Mouse (Mus musculus): Measurements from ENCODE around the gene Gbp8. TPM values are rescaled to one million over a fixed set of nuclear protein-coding genes. Genes with fewer than 3 reads are reported as not detected.
"Not testable (repeated sequence)": the region's sequence is repeated elsewhere in the genome, so short reads cannot be mapped to it uniquely, and the experiment has no call there.

Gene Gbp8
- polyA plus RNA-seq, 1 experiment from 2014 or later = 0.19 TPM

- ATAC-seq (ENCODE audit: low FRiP score); H3K27me3 ChIP-seq (ENCODE audit: control insufficient read depth, insufficient read depth, low read length); H3K4me3 ChIP-seq (ENCODE audit: low read depth, low read length); H3K4me2 ChIP-seq; H3K9me3 ChIP-seq (ENCODE audit: control insufficient read depth, low read length); DNase-seq (ENCODE audit: low spot score, missing footprints); H3K9ac ChIP-seq (ENCODE audit: low read length); H3K4me1 ChIP-seq (ENCODE audit: control insufficient read depth, insufficient read depth, low read length); H3K27ac ChIP-seq (ENCODE audit: low read depth, low read length); H3K36me3 ChIP-seq (ENCODE audit: control insufficient read depth, insufficient read depth, low read length): not testable (repeated sequence)
- 79% methylated on average over 3 of the region's 3 CpGs for WGBS
Measured at GRCm38 (mm10) chr5:105136706-105137304, 2.5 kb downstream of the Gbp8 start.

GRCm38 (mm10) chr5:105121731-105122130 is 17.6 kb downstream of the Gbp8 start:
- 80% methylated on average over 6 of the region's 6 CpGs for WGBS
- H3K4me3 ChIP-seq (ENCODE audit: low read depth, low read length); DNase-seq (ENCODE audit: low spot score, missing footprints); H3K27ac ChIP-seq (ENCODE audit: low read depth, low read length); ATAC-seq (ENCODE audit: low FRiP score); H3K4me2 ChIP-seq; H3K9me3 ChIP-seq (ENCODE audit: control insufficient read depth, low read length); H3K9ac ChIP-seq (ENCODE audit: low read length); H3K36me3 ChIP-seq (ENCODE audit: control insufficient read depth, insufficient read depth, low read length); H3K27me3 ChIP-seq (ENCODE audit: control insufficient read depth, insufficient read depth, low read length); H3K4me1 ChIP-seq (ENCODE audit: control insufficient read depth, insufficient read depth, low read length): not testable (repeated sequence)

DNA sequence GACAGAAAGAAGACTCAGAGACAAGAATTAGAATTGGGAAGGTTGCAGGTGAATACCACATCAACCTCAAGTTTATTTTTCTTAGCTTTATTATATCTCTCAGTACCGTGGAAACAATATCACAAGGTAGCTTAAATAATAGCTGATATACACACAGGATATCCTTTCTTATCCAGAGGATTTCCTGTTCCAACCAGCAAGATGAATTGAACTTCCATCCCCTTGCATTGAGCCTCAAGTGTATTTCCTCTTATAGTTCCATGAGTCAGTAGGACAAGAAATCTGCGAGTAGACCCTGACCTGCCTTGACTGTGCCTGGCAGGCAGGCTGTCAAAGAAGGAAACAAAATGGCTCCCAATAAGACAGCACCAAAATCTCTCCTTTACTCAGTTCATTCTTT is 23.6 kb downstream of the Gbp8 start:
- H3K27me3 ChIP-seq (ENCODE audit: control insufficient read depth, insufficient read depth, low read length) = no peaks in the 10 kb centered on the region
- H3K36me3 ChIP-seq (ENCODE audit: control insufficient read depth, insufficient read depth, low read length) = no peaks in the 10 kb centered on the region
- H3K9ac ChIP-seq (ENCODE audit: low read length) = no peak overlapping the region
- DNase-seq (ENCODE audit: low spot score, missing footprints) = peak; percentile 21
- no peaks in the 10 kb centered on the region for H3K9me3 ChIP-seq (ENCODE audit: control insufficient read depth, low read length)
- 86% methylated on average over 2 of the region's 2 CpGs for WGBS
- H3K4me3 ChIP-seq (ENCODE audit: low read depth, low read length) = no peak overlapping the region
- no peak overlapping the region for H3K27ac ChIP-seq (ENCODE audit: low read depth, low read length)
- no peak for ATAC-seq (ENCODE audit: low FRiP score)
- no peaks in the 10 kb centered on the region for H3K4me1 ChIP-seq (ENCODE audit: control insufficient read depth, insufficient read depth, low read length)
- H3K4me2 ChIP-seq = no peak overlapping the region

DNA sequence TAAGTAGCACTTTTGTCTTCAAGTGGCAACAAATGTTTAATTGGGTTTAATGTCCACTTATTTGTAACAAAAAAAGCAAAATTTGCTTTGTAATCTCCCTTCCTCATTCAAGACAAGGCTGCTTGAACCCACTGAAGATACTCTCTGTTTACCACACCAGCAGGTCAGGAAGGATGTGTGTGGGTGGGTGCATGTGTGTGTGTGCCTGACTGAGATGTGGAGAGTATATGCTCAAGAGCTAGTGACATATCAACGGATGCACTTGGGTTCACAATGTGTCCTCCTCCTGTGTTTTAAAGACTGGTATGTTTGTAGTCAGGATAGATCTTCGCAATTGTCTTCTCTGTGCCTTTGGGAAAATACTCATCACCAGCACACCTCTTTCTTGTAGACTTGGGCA is 24.6 kb downstream of the Gbp8 start:
- Histone ChIP-seq H3K27ac (ENCODE audit: low read depth, low read length) (no peak overlapping the region), H3K4me1 (ENCODE audit: control insufficient read depth, insufficient read depth, low read length) (no peaks in the 10 kb centered on the region), H3K4me3 (ENCODE audit: low read depth, low read length) (no peak overlapping the region), H3K9me3 (ENCODE audit: control insufficient read depth, low read length) (no peaks in the 10 kb centered on the region), H3K27me3 (ENCODE audit: control insufficient read depth, insufficient read depth, low read length) (no peaks in the 10 kb centered on the region), H3K4me2 (no peak overlapping the region), H3K36me3 (ENCODE audit: control insufficient read depth, insufficient read depth, low read length) (no peaks in the 10 kb centered on the region), H3K9ac (ENCODE audit: low read length) (no peak overlapping the region)
- DNase-seq (ENCODE audit: low spot score, missing footprints) (no peak), ATAC-seq (ENCODE audit: low FRiP score) (no peak)
- 88% methylated on average over 2 of the region's 2 CpGs for WGBS

GRCm38 (mm10) chr5:105113656-105114055 is 25.7 kb downstream of the Gbp8 start:
- no peak for ATAC-seq (ENCODE audit: low FRiP score)

GRCm38 (mm10) chr5:105110271-105110852 is 29.0 kb downstream of the Gbp8 start:
- not testable (repeated sequence) for H3K4me1 ChIP-seq (ENCODE audit: control insufficient read depth, insufficient read depth, low read length); H3K4me3 ChIP-seq (ENCODE audit: low read depth, low read length); H3K9ac ChIP-seq (ENCODE audit: low read length); H3K4me2 ChIP-seq; DNase-seq (ENCODE audit: low spot score, missing footprints); H3K36me3 ChIP-seq (ENCODE audit: control insufficient read depth, insufficient read depth, low read length); H3K9me3 ChIP-seq (ENCODE audit: control insufficient read depth, low read length); H3K27ac ChIP-seq (ENCODE audit: low read depth, low read length); H3K27me3 ChIP-seq (ENCODE audit: control insufficient read depth, insufficient read depth, low read length)
- ATAC-seq (ENCODE audit: low FRiP score) = 0 out of 2 replicates have a peak, but pooled peaks have one; percentile 48
- WGBS = 17% methylated on average over 4 of the region's 4 CpGs

More at GRCm38 (mm10) chr5:105113656-105114055, 25.7 kb downstream of the Gbp8 start:
- no peak overlapping the region for H3K9ac ChIP-seq (ENCODE audit: low read length)
- H3K9me3 ChIP-seq (ENCODE audit: control insufficient read depth, low read length) = no peaks in the 10 kb centered on the region
- H3K4me2 ChIP-seq = no peak overlapping the region
- DNase-seq (ENCODE audit: low spot score, missing footprints) = peak; percentile 21
- no peaks in the 10 kb centered on the region for H3K4me1 ChIP-seq (ENCODE audit: control insufficient read depth, insufficient read depth, low read length)
- 91% methylated on average over 5 of the region's 5 CpGs for WGBS
- no peaks in the 10 kb centered on the region for H3K36me3 ChIP-seq (ENCODE audit: control insufficient read depth, insufficient read depth, low read length)
- no peak overlapping the region for H3K4me3 ChIP-seq (ENCODE audit: low read depth, low read length)
- H3K27me3 ChIP-seq (ENCODE audit: control insufficient read depth, insufficient read depth, low read length) = no peaks in the 10 kb centered on the region
- no peak overlapping the region for H3K27ac ChIP-seq (ENCODE audit: low read depth, low read length)

- not testable (repeated sequence) for H3K27ac ChIP-seq (ENCODE audit: low read depth, low read length); H3K27me3 ChIP-seq (ENCODE audit: control insufficient read depth, insufficient read depth, low read length); H3K4me3 ChIP-seq (ENCODE audit: low read depth, low read length); ATAC-seq (ENCODE audit: low FRiP score); H3K4me2 ChIP-seq; H3K4me1 ChIP-seq (ENCODE audit: control insufficient read depth, insufficient read depth, low read length); DNase-seq (ENCODE audit: low spot score, missing footprints); H3K9me3 ChIP-seq (ENCODE audit: control insufficient read depth, low read length); H3K9ac ChIP-seq (ENCODE audit: low read length); H3K36me3 ChIP-seq (ENCODE audit: control insufficient read depth, insufficient read depth, low read length)
- WGBS = 41% methylated on average over 1 of the region's 1 CpGs
Measured at GRCm38 (mm10) chr5:105109775-105110174, 29.6 kb downstream of the Gbp8 start.

DNA sequence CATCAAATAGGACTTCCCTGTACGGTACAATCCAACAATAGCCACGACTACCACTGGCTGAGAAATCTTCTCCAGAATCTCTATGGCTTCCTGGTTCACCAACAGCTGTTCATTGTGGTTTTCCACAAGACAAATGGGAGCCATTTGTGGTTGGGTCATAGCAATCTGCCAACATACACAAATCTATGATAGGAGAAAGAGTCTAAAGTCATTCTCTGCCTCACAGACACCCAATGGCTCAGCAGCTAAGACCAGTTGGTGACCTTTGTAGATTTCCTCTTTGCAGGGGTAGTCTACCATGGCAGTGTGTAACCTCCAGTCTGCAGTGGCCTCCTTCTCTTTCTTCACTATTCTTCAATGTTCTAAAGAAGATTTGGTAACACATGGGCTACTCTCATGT is 33.7 kb downstream of the Gbp8 start:
- 75% methylated on average over 2 of the region's 2 CpGs for WGBS

DNA sequence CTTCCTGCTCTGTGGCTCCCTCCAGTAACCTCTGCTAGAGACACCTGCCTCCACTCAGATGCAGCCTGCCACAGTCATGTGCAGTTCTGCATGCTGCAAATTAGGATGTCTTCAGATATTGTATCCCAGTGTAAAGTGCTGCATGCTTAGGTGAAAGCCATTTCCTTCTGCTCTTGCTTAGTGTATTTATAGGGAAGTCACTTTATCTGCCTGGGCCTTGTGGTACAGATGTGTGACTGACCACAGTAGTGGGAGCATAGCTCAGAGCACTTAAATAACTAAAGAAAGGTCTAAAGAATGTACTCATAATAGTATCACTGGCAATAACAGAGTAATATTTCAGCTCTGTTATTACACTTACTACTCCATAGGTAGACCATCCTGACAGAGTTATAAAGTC is 57.4 kb downstream of the Gbp8 start:
- H3K27me3 ChIP-seq (ENCODE audit: control insufficient read depth, insufficient read depth, low read length) = no peaks in the 10 kb centered on the region
- no peaks in the 10 kb centered on the region for H3K36me3 ChIP-seq (ENCODE audit: control insufficient read depth, insufficient read depth, low read length)
- no peak overlapping the region for H3K4me3 ChIP-seq (ENCODE audit: low read depth, low read length)
- no peaks in the 10 kb centered on the region for H3K9me3 ChIP-seq (ENCODE audit: control insufficient read depth, low read length)
- no peak overlapping the region for H3K9ac ChIP-seq (ENCODE audit: low read length)
- H3K4me1 ChIP-seq (ENCODE audit: control insufficient read depth, insufficient read depth, low read length) = no peaks in the 10 kb centered on the region
- H3K27ac ChIP-seq (ENCODE audit: low read depth, low read length) = no peak overlapping the region
- no peak for ATAC-seq (ENCODE audit: low FRiP score)
- H3K4me2 ChIP-seq = no peak overlapping the region
- DNase-seq (ENCODE audit: low spot score, missing footprints) = no peak

More for the DNA sequence above, 33.7 kb downstream of the Gbp8 start:
- ATAC-seq (ENCODE audit: low FRiP score); H3K4me2 ChIP-seq; H3K9me3 ChIP-seq (ENCODE audit: control insufficient read depth, low read length); H3K9ac ChIP-seq (ENCODE audit: low read length); H3K27me3 ChIP-seq (ENCODE audit: control insufficient read depth, insufficient read depth, low read length); H3K36me3 ChIP-seq (ENCODE audit: control insufficient read depth, insufficient read depth, low read length); H3K4me3 ChIP-seq (ENCODE audit: low read depth, low read length); H3K27ac ChIP-seq (ENCODE audit: low read depth, low read length); H3K4me1 ChIP-seq (ENCODE audit: control insufficient read depth, insufficient read depth, low read length); DNase-seq (ENCODE audit: low spot score, missing footprints): not testable (repeated sequence)
